ENCODE assay signal across 27 mouse cellular contexts in genomic region chr16:30712570-30712969, GRCm38 (mm10).
"Had no signal": no experiment of that assay in that cellular context is flagged by ENCODE, and none has a peak within 500 bp of the region (broad histone marks: within the 10 kb centered on the region; RNA-seq: fewer than 3 reads in every experiment).

No protein-coding gene starts in this region.

- H3K4me2 ChIP-seq: heart, embryonic 12.5 days; hindbrain, embryonic 12.5 days; hindbrain, embryonic 14.5 days; intestine, embryonic 15.5 days; limb, embryonic 12.5 days; liver, embryonic 11.5 days; liver, embryonic 13.5 days; liver, embryonic 15.5 days had no signal

- ATAC-seq: hindbrain, embryonic 16.5 days; inflammation-experienced regulatory T-cells, adult 6 months; intestine, embryonic 15.5 days; intestine, postnatal 0 days; liver, postnatal 0 days had no signal

- H3K36me3 ChIP-seq: heart, embryonic 12.5 days; hindbrain, embryonic 10.5 days; hindbrain, embryonic 12.5 days; intestine, embryonic 15.5 days; limb, embryonic 10.5 days; limb, embryonic 12.5 days; liver, embryonic 13.5 days; liver, embryonic 15.5 days had no signal

- DNase-seq: gastrocnemius, postnatal 10 days; gastrocnemius, postnatal 25 days; heart, adult 18-20 months; heart, postnatal 10 days; heart, postnatal 4 days; kidney, adult 2 months; kidney, postnatal 10 days; kidney, postnatal 25 days; kidney, postnatal 4 days; liver; liver, embryonic 13.5 days; liver, postnatal 0 days had no signal

- H3K27me3 ChIP-seq: heart, embryonic 12.5 days; hindbrain, embryonic 12.5 days; intestine, embryonic 15.5 days; limb, embryonic 12.5 days; liver, embryonic 13.5 days; liver, embryonic 15.5 days had no signal

- H3K9ac ChIP-seq: heart, embryonic 12.5 days; hindbrain, embryonic 12.5 days; hindbrain, embryonic 14.5 days; intestine, embryonic 15.5 days; limb, embryonic 12.5 days; liver, embryonic 13.5 days; liver, embryonic 15.5 days; liver, postnatal 0 days had no signal

- H3K4me3 ChIP-seq: gastrocnemius, adult 2 months; heart, embryonic 12.5 days; hindbrain, embryonic 10.5 days; hindbrain, embryonic 12.5 days; intestine, embryonic 15.5 days; layer of hippocampus, adult 2 months; left cerebral cortex, adult 2 months; limb, embryonic 10.5 days; limb, embryonic 12.5 days; liver, embryonic 13.5 days; liver, embryonic 15.5 days had no signal

- H3K9me3 ChIP-seq: hindbrain, embryonic 10.5 days; intestine, embryonic 15.5 days; limb, embryonic 10.5 days; liver, embryonic 13.5 days; liver, embryonic 15.5 days had no signal

- H3K4me1 ChIP-seq: hindbrain, embryonic 12.5 days; intestine, embryonic 15.5 days; liver, embryonic 13.5 days; liver, embryonic 15.5 days had no signal

- H3K27ac ChIP-seq: gastrocnemius, adult 2 months; hindbrain, embryonic 10.5 days; hindbrain, embryonic 12.5 days; hindbrain, embryonic 14.5 days; intestine, embryonic 15.5 days; layer of hippocampus, adult 2 months; left cerebral cortex, adult 2 months; limb, embryonic 10.5 days; limb, embryonic 12.5 days; liver, embryonic 13.5 days; liver, embryonic 15.5 days had no signal
